Mouse (Mus musculus): ENCODE results near the gene Lap3.

Gene Lap3

DNA sequence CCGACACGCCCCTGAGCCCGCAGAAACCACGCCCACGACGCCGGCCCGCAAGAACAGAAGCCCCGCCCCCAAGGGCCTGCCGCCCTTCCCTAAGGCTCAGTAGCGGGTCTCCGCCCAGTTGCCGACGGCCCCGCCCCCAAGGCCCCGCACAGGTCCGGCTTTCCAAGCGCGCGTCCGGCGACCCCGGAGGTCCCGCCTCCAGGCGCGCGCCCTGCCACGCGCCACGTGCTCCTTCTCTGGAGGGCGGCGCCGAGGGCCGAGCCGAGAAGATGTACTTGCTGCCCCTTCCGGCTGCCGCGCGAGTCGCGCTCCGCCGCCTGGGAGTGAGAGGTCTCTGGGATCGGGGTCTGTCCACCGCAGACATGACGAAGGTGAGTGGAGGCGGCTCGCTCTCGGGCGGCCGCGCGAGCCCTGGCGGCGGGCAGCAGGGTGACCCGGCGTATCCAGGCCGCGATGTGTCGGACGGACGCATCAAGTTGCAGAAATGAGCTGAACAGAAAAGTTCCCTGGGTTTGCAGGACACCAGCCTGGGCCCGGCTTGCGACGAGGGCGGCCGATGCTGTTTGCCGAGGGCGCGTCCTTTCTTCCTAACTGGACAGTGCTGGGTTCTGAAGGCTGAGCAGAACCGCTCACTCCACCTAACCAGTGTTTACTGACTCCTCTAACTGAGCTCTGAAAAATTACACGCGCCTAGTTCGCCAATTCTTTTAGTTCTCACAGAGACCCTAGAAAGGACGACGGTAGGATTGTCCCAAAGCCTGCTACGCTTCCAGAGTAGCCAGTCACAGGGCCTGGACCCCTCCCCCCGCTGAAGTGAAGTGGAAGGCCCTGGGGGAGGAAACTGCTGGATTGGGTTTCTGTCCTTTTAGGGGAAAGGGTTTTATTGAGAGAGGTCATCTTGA lies at the start of gene Lap3:
Lap3 (plus strand) TSS at position 184 of the 902 bp plus-strand sequence.
- DNase-seq = peak; percentile 98

DNA sequence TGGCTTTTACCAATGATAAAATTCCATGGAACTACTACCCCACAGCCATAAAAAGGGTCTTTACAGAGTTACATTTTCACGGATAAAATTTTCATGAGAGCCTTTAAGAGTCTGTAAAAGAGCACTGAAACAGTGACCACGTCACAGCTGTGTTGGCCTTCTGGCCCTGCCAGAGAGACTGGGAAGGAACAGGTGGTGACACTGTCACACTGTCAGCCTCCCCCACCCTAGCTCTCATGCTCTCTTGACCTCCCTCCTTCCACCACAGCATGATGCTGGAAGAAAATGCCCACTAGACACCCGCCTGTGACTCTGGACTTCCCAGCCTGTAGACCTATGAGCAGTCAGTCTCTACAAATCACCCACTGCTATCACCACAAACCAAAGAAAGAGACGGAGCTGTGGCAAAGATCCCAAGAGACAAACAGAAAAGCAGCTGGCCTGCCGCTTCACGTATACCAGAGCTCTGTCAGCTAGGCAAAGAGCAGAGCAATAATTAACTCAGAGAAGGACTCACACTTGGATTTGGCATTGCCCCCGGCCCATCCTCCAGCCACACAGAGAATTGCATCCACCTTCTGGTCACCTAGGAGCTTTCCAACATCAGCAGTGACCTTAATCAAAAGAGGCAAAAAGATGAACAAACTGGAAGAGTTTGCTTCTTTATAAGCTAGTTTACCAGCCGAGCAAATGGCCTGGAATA lies 48.9 kb upstream of the Lap3 start:
- no peak for DNase-seq

DNA sequence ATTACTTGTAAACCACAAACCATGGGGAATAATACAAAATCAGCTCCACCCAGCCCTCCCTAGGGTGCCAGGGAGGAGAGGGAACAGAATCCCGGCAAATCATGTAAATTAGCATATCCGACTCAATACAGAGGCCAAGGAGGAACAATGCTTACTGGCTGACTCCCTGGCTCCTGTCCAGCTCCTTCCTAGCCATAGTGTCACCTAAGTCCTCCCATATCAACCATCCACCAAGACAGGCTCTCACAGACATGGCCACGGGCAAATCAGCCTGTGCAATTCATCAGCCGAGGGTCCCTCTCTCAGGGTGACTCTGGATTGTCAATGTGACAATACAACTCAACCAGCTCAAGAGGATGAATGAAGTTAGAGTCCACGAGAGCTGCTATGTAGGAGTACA lies 44.5 kb upstream of the Lap3 start:
- no peak for DNase-seq

DNA sequence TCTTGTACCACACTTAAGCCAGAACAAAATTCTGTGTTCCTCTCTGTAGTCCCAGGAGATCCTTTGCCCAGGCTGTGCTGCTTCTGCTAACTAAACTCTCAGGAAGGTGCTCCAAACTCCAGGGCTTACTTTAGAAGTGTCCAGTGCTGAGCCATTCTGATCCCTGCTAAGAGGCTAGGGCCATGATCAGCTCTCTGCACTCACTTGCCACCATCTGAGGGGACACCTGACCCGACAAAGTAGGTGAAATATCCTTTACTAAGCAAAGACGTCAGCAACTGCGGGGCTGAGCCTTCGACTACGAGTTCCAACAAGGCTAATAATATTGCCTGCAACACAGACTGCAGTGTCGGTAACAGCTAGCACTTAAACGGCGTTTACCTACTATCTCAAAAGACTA lies 44.0 kb upstream of the Lap3 start:
- DNase-seq = no peak

DNA sequence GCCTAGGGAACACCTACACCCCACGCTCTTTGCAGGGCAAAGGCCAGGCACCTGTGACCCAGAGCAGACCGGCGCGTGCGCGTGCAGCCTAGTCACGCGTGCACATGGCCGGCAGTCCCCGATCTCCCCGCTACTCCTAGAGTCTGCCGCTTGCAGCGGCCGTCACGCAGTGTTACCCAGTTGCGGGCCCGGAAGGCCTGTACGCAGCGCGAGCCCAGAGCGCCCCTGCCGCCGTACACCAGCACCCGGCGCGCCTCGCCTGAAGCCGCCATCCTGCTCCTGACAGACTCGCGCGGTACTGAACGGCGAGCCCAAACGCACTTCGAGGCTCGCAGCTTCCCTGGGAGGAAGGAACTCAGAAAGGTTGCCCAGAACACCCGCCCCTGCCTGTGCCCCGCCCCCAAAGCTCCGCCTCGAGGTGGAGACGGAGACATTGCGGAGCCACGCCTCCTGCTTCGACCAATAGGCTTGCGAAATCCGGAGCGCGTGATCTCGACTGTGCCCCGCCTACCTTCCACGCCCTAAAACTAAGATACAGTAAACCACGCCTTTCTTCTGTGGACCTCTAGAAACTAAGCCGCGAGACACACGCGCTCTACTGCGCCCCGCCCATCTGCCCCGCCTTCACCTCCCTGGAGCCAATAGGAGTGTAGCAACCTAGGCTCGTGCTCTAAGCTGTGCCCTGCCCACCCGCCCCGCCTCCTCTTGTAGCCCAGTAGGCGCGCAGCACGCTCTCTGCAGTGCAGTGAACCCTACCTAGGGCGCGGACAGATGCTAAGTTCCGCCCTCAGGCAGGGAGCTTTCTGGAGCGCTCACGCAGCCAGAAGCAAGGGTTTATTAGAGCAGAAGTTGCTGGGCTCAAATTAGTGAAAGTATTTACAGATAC lies 43.1 kb upstream of the Lap3 start, which contains the start of gene Qdpr:
Qdpr (minus strand) TSS at position 406 of the 886 bp plus-strand sequence.
- DNase-seq = peak; percentile 95

DNA sequence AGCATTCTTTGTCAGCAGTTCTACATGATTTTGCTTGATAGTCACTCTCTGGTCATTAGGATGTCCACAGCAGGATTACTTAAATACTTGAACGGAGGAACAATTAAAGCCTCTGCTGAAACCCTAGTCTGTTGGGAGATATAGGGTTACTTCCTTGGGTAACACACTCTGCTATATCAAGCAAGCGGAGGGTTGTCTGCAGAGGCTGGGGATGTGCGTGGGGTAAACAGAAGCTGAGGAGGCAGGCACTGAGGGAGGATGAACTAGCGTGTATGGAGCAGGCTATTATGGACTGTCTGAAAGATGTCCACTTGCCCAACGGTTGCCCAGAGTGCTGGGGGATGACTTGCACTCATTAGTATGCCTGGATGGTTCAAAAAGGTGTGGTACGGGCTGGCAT lies 39.7 kb upstream of the Lap3 start, which contains the start of gene Clrn2:
Clrn2 (plus strand) TSS at position 301 of the 400 bp plus-strand sequence.
- no peak for DNase-seq

DNA sequence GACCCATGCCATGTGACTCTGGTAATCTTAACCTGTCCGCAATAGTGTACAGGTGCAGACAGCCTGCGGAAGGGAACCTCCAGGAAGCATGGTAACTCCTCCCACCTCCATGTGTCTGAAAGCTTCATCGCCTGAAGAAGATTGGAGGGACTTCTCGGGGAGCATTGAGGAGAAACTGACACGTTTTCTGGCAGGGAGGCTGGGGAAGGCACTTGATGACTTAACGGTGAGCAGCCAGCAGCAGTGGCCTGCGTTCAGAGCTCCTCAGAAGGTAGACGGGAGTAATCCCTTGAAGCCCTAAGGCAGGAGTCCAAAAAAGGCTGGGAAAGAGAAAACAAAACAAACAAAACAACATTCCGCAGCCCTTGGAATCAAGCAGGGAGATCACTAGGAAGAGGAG lies 38.7 kb upstream of the Lap3 start:
- DNase-seq = no peak

DNA sequence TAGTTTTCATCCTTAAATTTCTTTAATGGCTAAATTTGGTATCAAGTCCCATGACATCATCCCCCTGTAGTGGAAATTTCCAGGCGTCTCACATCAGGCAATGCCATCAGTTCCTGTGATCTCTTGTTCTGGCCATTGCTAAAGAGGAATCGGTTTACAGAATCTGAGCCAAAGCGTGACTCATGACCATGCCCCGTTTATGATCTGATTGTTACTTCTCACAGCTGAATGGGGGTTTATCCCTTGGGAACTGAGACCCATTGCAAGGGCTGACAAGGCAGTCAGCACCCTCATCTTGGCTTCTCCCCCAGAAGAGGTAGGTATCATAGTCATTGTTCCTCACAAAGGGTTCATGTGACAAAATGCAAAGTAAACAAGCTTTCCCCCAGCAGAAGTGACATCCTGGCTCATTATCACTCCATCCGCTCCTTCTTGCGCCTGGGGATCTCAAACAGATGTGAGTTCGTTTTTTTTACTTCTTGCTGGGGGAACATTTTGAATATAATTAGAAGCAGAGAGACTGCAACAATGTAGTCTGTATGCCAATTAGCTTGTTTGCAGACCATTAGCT lies 20.2 kb upstream of the Lap3 start:
- no peak for DNase-seq

DNA sequence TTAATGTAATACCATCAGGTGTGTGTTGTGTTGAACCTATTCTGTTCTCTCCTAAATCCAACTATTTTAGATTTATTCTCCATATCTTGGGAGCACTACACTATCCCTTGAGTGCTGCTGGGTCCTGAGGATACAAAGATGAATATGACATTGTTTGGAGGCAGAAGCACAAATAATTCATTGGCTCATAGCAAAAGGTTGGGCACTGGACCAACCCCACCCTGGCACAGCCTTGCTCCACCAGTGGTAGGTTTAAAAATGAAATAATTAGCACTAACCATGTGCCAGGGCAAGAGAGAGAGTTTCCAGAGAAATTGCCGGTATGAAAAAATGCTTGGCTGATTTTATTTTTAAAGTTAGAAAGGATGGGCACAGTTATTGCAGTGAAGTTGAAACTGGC lies 19.7 kb upstream of the Lap3 start:
- no peak for DNase-seq

DNA sequence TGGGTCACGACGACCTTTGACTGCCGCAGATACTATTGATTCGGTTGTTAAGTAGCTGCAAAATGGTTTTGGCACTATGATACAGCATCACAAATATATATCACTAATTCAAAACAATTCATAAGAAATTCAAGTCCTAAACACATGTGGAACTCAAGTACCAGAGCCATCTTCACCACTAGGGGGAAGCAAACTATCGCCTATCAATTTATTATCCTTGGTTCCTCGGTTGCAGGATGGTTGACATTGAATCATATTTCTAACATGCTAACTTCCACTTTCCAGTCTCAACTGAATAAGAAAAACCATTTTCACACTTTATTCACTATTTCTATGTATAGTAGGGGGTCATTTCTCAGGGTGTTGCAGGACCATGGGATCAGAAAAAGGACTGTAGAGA lies 19.0 kb upstream of the Lap3 start:
- DNase-seq = peak; percentile 23

DNA sequence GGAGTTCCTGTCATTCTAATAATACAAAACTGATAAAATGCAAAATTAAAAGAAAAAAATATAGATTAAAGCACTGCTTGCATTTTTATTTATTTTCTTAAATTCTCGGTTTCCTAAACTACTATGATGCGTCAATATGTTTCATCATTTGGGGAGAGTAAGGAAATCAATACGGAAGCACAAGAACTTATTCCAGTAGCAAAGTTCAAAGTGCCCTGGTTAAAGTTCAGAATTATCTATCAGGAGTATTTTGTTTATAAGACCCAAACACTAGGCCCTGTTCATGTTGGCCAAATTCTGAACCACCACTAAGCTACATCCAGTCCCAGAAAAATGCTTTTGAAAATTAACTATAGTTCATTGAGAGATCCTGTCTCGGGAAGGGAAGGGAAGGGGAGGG lies 18.4 kb upstream of the Lap3 start:
- DNase-seq = no peak

DNA sequence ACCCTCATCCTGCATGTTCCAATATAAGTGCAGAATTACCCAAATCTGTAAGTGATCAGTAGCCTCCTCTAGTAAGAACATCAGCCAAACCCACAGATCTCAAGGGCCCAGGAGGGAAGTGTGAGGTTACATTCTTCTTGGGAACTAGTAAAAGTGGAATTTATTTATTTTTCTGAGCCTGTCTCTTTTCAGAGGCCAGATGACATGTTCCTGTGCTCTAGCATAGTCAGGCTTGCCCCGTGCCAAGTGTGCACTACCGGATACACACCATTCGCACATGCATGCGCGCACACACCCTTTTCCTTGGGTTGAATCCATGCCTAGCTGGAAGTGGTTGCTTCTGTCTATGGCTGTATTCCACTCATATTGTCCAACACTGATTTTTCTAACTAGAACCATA lies 17.4 kb upstream of the Lap3 start:
- DNase-seq = no peak

DNA sequence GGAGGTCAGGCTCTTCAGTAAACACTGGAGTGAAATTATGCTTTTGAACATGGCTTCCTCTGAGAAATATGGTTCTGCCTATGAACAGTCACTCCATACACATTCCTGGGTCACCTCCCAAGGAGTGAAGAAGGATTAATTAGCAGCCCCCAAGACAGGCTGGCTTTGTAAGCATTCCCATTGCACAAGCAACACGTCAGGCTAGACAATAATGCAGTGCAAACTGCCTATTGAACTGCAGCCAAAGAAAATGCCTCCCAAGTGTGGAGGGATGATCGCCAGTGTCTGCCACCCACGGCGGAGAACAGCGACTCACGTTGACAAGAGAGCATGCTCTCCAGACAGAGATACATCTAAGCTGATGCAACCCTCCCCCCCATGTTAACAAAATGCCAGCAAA lies 16.9 kb upstream of the Lap3 start:
- DNase-seq = no peak

DNA sequence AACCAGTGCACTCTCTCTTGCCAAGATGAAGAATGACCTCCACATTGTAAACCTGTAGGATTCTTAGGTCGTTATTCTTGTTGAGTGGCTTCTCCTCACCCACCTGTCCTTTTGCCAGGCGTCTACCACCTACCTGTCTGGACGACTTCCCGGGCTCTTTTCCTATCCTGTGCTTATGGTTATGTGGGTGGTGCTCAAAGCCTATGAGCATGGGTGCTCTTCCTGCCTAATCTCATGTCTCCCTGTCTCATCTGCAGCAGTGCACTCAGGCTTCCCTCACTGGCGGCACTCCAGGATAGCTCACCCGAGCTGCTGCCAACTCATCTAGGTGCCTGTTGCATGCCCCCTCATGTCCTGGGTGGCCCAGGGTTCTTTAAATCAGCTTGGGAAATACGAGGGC lies 15.6 kb upstream of the Lap3 start:
- no peak for DNase-seq

DNA sequence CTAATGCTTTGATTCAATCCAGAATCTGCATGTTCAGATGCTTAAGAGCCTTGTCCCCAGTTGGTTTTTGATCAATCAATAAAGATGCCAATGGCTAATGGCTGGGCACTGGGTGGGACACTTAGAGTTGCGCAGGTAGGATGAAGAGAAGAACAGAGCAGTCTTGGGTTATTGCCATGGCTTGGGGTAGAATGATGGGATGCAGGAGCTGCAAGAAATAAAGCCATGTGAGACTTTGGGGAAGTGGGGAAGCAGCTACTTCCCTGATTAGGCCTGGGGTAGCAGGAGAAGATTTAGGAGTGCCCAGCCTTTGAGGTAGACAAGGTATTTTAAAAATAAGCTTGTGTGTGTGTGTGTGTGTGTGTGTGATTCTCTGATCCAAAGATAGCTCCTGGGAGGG lies 13.1 kb upstream of the Lap3 start:
- no peak for DNase-seq

DNA sequence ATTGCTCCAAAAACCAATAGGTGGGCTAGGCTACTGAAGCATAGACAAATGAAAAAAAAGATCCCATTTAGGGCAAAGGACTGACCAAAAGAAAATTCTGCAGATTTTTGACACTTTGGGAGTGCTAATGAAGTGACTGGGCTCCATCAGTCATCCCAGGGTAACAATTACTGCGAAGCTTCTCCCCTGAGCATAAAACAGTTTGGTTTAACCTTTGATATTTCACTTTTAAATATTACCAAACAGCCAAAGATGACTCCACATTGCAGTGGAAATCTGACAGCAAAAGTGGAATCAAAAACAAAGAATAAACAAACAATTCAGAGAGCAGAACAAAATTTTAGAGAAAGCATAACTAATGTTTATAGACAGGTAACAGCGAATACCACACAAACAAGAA lies 12.0 kb upstream of the Lap3 start:
- no peak for DNase-seq

DNA sequence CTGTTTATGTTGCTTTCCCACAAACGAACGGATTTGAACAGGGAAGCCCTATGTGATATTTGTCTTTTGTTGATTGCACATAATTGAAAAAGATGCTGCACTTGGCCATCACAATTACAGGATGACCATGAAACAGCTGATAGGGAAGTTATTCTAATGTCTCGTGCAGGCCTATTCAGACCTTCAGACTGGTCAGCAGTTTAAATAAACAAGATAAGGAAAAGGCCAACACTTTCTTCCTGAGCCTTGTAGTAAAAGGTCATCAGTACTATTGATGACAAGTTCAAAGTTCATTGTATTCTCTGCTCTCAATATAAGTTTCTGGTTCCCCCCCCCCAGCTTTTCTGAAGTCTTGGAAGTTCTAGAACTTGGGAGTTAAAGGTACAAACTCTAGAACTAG lies 10.6 kb upstream of the Lap3 start:
- DNase-seq = no peak

DNA sequence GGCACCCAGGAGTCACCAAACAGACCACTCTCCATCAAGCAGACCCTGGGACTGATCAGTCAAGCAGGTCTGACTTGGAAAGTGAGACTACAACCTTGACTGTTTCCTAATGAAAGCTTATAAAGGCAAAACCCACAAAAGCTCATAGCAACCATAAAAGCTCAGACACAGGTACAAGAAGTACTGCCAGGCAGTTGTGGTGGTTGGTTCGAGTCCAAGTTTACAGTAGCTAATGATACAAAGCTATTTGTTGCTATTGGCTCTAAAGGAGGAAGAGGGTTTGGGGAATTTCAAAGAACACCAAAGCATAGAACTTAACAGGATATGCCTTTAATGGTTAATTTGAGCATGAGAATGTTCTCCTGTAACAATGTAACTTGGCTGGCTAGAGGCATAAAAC lies 9.5 kb upstream of the Lap3 start:
- no peak for DNase-seq

DNA sequence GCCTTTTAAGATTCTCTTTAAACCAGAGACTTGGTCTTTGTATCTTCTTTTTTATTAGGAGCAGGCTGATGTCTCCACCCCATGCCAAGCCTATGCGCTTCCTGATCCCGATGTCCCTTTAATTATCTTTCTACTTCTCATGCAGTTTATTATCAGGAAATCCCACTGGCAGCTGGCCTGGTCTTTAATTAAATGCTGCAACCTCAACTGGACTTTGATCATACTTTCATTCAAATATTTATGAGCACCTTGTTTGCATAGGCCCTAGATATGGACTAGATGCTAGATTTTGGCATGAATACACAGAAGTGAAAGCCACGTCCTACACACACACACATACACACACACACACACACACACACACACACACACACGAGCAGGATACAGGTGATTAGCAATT lies 1.4 kb upstream of the Lap3 start:
- DNase-seq = no peak

DNA sequence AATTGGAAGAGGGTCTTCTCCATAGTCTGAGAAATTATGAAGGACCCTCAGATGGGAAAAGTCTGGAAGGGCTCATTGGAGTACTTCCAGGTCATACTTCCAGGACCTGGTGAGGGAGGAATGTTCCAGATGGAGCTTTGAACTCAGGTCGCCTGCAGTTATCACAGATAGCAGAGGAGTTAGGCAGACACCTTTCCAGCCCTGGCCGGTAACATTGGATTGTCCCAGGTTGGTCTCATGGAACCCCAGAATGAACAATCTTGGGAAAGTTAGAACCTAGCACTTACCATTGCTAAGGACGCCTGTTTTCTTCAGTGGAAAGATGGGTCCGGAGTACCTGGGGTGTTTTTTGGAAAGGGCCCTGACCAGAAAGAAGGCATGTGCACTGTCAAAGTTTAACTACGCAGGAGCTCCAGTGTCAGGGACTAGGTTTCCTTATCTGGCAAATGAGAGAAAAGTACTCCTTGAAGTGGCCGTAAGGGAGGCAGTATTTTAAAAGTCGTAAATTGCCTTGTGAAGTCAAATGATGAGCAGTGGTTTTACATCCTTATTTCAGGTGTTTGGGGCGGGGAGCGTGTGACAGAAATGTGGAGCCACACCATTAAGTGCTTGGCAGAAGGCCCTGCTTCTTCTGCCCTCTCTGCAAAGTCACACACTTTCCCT lies 1.1 kb downstream of the Lap3 start:
- DNase-seq = no peak

DNA sequence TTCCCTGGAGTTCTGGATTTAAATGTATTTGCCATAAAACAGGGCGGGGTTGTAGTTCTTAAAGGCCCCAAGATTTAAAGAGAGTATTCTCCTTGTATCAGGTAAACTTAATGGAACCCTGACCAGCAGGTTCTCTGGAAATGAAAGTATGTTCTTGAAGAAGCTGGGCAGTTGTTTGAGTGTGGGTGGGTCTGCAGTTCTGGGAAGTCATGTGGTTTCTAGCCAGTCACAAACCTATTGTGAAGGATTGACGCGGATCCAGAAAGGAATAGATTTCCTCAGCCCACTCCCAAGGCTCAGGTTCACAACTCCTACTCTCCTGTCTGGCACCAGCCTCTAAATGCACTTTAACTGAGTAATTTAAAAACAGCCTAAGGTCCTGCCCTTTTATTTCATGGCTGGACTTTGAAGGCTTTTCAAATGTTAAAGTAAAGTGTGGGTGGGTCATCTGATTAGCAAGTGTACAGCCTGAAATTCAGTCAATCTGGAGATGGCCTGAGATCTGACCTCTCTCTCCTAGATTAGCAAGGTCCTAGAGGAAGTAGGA lies 2.3 kb downstream of the Lap3 start:
- DNase-seq = no peak

DNA sequence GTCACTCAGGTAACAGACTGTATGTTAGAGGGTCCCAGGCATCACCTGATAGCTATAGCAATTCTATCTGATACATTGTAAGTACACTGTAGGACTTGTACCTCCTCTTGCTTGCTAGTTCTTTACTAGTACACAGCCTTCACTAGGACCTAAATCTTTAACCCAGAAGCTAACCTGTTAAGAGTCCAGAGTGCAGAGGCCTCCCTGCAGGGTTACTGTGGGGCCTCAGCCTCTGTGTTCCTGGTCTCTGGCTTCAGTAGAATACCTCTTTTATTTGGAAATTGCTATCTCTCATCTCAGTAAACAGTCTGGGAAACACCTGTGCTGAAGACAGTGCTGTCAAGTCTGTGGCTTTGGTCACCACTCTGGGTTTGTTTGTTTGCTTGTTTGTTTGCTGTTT lies 2.9 kb downstream of the Lap3 start:
- no peak for DNase-seq
